Mouse (Mus musculus): Measurements from ENCODE around the gene Fam180a.

DNA sequence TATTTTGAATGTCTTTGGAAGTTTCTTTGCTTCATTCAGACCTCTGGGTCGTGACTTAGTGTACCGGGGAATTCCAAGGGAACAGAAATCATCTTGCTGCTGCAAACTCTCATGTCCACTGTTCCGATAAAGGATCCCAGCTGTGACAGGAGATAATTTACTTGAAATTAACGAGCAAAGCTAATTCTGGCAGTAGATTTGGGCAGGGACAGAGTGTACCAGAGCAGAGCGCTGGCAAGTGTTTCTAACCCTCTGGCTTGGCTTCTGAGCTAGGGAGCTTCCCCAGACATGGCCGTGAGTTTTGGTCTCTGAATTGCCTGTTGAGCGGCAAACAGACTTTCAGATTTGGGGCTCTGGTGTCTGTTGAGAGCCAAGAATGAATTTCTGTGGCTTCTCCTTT, 23.8 kb upstream of the Fam180a start:
- TF ChIP-seq GATA1 (IDR thresholded peaks at IDR 0.05; ENCODE audit: low read length): no peak
- TF ChIP-seq TAL1 (IDR thresholded peaks at IDR 0.05; ENCODE audit: low read length): no peak
